Mouse (Mus musculus): ENCODE results near the gene Abcg4.
"Not testable (repeated sequence)": the region's sequence is repeated elsewhere in the genome, so short reads cannot be mapped to it uniquely, and the experiment has no call there.

The Abcg4 gene

GRCm38 (mm10) chr9:44319887-44320798 is 31.7 kb upstream of the Abcg4 start, which contains the start of gene C2cd2l:
Gene C2cd2l, minus strand, starts transcription at chr9:44320285.
- peak; percentile 54 to 64 for DNase-seq (ENCODE audit: low read depth in 2 of 2, low spot score in 2 of 2)

DNA sequence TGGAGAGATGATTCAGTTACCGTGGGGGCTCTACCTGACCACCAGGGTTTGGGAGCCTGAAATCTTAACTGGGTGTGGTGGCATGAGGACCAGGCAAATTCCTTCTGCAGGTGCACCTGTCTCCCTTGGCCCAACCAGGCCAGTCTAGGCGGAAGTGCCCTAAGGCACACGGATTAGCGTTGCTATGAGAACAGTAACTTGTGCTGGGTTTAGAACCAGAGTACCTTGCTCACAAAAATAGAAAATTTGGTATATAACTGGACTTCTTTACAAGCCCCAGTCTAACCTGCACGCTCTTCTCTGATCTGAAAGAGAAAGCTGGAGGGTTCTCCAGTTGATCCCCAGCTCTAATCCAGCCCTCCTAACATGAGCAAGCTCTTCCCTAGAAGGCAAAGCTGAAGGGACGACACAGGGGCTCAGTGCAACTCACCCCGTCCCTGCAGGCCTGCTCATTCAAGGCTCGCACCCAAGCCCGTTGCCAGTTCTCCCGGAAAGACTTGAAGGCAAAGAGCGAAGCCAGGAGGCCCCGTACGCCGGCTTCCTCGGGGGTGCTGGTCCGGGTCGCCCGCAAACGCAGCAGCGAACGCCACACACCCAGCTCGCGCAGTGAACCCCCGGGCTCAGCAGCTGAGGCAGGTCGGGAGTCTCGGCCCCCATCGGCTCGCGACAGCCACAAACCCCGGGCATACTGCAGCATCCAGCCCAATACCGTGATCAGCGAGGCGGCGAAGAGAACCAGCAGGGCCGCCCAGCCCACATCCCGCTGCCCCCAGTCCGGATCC is 30.9 kb upstream of the Abcg4 start:
- DNase-seq (ENCODE audit: low read depth in 2 of 2, low spot score in 2 of 2): peak in 1 of 2 experiments; percentile 27

DNA sequence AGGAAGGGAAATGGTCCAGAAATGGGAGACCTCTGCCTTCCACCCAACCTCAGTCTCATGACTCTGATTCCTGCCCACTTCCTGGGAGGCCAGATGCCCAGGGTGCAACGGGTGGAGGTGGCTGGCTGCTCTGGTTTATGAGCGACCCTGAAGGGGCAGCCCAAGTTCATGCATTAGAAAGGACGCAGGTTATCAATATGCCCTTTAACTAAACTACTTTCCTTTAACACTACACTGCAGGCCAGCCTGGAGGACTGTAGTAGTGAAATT is 30.3 kb upstream of the Abcg4 start:
- no peak for DNase-seq (ENCODE audit: low read depth in 2 of 2, low spot score in 2 of 2)

DNA sequence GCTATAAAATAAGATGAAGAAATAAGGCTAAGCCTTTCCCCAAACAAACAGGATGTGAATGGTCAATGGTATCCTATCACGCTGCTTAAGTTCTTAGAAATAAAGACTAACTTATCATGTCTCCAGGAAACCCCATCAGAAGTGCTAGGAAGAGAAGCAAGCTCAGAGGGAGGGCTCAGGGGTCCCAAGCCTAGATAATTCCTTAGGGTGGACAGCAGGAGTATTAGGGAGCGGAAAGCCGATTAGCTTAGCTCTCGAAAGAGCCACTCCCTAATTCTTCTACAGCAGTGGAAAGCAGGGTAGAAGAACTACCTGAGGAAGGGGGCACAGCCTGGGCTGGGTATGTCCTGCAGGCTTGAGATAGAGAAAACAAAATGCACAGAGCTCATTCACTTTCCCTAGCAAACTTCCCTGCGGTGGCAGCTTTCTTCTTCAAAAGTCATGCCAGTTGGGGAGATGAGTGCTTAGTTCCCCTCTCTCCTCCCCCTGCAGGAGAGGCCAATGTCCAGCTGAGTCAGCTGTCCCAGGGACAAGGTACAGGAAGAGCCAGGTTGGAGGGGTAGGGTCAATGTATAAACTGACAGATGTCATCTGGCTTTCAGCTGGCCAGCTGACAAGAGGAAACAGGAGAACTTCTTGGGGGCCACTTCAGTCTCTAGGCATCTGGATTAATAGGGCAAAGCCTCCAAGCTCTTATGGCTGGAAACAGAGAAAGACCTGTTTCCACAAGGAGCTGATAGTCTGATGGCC is 29.8 kb upstream of the Abcg4 start:
- no peak for DNase-seq (ENCODE audit: low read depth in 2 of 2, low spot score in 2 of 2)

GRCm38 (mm10) chr9:44317452-44317851 is 29.0 kb upstream of the Abcg4 start:
- no peak for DNase-seq (ENCODE audit: low read depth in 2 of 2, low spot score in 2 of 2)

GRCm38 (mm10) chr9:44314910-44315309 is 26.5 kb upstream of the Abcg4 start:
- no peak for DNase-seq (ENCODE audit: low read depth in 2 of 2, low spot score in 2 of 2)

GRCm38 (mm10) chr9:44314257-44314547 is 25.8 kb upstream of the Abcg4 start:
- DNase-seq (ENCODE audit: low read depth in 2 of 2, low spot score in 2 of 2): no peak

DNA sequence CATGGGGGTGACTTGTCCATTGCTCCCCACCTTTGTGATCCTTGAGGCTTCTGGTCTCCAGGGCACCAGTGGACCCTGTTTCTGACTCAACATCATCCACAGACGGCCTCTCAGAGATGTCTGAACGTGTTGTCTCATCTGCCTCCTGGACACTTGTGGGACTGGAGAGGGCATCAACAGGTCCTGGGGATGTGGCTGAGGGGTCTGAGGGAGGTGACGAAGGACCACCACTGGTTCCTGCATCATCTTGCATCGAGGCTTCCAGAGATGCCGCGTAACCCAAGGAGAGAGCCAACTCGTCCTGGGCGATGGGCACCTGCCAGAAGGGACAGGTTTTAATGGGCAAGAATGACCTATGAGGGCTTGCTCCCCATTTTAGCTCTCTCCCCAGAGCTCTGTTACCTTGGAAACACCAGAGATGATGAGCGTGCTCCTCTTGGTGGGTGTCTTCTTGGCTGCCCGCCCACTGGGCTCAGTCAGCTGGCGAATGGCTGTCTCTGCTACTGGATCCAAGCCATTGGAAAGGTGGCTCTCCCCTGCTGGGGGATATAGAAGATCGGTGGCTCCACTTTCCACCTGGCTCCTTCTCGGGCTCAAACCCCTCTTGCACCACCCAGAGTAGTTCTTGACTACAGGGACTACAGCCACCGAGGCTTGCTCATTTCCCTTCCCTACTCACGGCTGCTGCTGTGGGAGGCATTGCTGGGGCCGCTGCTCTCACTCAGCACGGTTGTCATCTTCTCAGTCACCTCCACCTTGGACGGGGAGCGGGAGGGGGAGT is 25.3 kb upstream of the Abcg4 start:
- no peak for DNase-seq (ENCODE audit: low read depth in 2 of 2, low spot score in 2 of 2)

- DNase-seq (ENCODE audit: low read depth in 2 of 2, low spot score in 2 of 2): no peak
Observed at GRCm38 (mm10) chr9:44311136-44312134, 23.0 kb upstream of the Abcg4 start.

GRCm38 (mm10) chr9:44310750-44311135 is 22.3 kb upstream of the Abcg4 start:
- DNase-seq (ENCODE audit: low read depth in 2 of 2, low spot score in 2 of 2): no peak

- no peak for DNase-seq (ENCODE audit: low read depth in 2 of 2, low spot score in 2 of 2)
Observed at GRCm38 (mm10) chr9:44309756-44310155, 21.3 kb upstream of the Abcg4 start.

GRCm38 (mm10) chr9:44307248-44307647 is 18.8 kb upstream of the Abcg4 start:
- DNase-seq (ENCODE audit: low read depth in 2 of 2, low spot score in 2 of 2): no peak

DNA sequence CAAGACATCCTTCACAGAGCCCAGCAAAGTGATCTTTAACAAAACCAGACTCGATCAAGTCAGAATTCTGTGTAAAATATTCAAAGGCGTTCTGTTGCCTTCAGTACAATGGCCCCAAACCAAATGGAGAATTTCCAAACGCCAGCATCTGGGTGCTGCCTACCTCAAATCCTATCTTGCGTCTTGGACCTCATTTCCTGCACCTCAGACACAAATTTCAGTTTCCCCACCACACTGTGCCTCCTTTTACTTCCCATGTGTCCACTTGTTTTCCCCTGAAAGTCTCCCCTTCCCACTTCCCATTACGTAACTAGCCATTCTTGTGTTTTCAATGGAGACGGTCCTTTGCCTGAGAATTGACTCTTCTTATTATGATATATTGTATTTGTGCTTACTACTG is 18.1 kb upstream of the Abcg4 start:
- no peak for DNase-seq (ENCODE audit: low read depth in 2 of 2, low spot score in 2 of 2)

DNA sequence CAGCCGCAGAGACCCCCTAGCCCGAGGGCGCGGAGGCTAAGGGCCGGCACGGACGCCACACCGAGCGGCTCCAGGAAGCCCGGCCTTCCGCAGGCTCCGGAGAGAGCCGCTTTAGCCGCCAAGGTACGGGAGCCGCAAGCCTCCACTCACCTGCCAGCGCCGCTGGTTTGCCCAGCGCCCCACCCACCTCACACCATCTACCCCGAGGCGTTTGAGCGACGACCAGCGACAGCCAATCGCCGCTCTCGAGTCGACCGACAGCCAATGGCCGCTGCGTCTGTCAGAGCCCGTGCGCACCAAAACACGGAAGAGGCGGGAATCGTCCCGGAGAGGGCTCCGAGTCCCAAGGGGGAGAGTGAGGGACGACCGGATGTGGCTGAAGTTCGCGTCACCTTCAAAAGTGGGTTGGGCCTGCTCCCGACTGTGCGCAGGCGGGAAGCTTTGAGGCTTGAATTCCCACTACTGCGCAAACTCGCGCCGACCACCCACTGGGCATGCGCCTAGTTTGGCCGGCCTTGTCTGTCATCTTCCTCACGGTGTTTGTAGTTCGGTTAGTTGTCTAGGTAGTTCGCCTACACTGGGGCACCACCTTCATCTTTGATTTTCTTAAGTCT is 17.2 kb upstream of the Abcg4 start, which contains the start of gene Hinfp:
Hinfp (minus strand) TSS at position 206 of the 614 bp plus-strand sequence.
- peak; percentile 98 for DNase-seq (ENCODE audit: low read depth in 2 of 2, low spot score in 2 of 2)

- DNase-seq (ENCODE audit: low read depth in 2 of 2, low spot score in 2 of 2): not testable (repeated sequence)
Observed at GRCm38 (mm10) chr9:44300001-44300400, 11.6 kb upstream of the Abcg4 start.

DNA sequence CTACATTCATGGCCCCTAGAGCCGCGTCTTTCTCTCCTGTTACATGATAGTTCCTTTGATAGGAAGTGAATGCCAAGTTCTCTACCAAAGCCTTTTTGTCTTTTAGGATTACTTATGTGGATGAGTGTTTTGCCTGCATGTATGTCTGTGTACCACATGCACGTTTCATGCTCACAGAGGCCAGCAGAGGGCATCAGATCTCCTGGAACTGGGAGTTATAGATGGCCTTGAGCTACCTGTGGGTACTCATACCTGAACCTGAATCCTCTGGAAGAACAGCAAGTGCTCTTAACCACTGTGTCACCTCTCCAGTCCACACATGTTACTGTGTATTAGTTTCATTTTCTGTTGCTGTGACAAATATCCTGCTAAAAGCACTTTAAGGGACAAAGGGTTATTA is 4.1 kb upstream of the Abcg4 start:
- peak; percentile 25 to 49 for DNase-seq (ENCODE audit: low read depth in 2 of 2, low spot score in 2 of 2)

- DNase-seq (ENCODE audit: low read depth in 2 of 2, low spot score in 2 of 2): no peak
Observed at GRCm38 (mm10) chr9:44288959-44289291, 510 bp upstream of the Abcg4 start.

DNA sequence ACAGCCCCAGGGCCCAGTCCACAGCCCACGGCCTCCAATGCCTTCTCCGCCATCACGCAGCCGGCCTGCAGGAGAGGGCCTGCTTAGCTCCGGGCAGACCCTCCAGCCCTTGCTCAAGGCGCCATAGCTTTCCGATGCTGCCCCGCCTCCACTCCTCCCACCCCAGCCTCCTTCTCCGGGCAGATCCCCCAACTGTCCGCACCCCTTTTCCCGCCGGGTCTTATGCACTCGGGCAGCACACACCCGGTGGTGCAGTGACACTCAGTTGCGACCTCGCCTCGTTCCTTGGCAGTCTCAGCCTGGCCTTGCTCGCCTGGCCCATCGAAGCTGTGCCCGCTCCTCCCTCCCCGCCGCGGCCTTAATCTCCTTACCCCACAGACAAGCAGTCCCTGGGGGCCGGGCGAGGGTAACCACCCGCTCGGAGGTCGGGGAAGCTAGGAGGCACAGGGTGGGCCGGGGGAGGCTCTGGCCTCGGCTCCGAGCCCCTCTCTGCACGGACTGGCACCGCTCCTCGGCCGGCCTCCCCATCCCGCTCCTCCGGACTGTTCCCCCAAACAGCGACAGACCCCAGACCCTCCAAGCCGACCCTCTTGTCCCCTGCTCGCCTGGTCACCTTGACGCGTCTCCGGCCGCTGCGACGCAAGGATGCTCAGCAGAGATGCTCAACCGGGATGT is 877 bp downstream of the Abcg4 start:
- DNase-seq (ENCODE audit: low read depth in 2 of 2, low spot score in 2 of 2): no peak

- DNase-seq (ENCODE audit: low read depth in 2 of 2, low spot score in 2 of 2): no peak
Observed at GRCm38 (mm10) chr9:44287003-44287400, 1.4 kb downstream of the Abcg4 start.

Data from CD8-positive naive resting alpha-beta T cell, adult 2 months (primary cell).